Mouse (Mus musculus): Measurements from ENCODE around the gene Fgb.

The Fgb gene

GRCm38 (mm10) chr3:83049680-83050079, at the start of gene Fgb:
Gene Fgb, minus strand, starts transcription at chr3:83049863.
- no peak for DNase-seq

GRCm38 (mm10) chr3:83099139-83099538, 49.5 kb upstream of the Fgb start:
- DNase-seq = no peak

GRCm38 (mm10) chr3:83098546-83099034, 48.9 kb upstream of the Fgb start:
- DNase-seq = no peak

DNA sequence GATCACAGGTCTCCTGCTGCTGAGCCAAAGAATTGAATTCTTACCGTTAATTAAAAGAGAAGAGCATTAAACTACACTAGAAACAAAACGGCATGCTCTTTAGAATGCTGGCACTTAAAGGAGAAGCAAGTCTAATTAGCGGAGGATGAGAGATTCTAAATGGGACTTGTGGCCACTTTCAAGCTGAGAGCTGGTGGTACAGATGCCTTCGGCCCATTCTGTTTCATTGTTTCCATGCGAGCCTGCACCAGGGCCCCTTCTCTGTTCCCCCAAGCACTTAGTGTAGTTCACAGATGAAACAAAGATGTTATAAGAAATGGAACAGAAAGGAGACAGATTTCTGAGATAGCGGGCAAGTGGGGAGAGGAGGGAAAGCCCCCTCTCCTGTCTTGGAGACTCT, 47.9 kb upstream of the Fgb start:
- DNase-seq = no peak

- peak; percentile 73 for DNase-seq
Observed at GRCm38 (mm10) chr3:83080567-83081055, 30.9 kb upstream of the Fgb start.

DNA sequence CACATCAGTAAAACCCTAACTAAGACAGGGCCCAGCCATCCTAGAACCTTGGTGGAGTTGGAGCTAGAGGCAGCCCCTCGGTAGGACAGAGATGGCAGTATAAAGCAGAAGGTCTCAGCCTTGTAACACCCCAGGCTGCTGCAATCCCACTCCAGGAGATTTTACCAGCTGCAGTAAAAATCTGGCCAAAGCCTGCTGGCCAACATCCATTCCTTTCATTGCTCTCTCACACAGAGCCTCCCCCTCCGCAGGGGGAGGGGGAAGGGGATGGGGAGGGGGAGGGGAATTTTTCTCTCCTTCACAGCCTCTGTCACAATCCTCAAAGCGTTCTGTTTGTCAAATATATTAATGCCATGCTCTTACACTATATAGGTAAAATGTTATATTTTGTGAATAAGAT, 26.9 kb upstream of the Fgb start:
- DNase-seq = no peak

- DNase-seq = no peak
Observed at GRCm38 (mm10) chr3:83070231-83070630, 20.6 kb upstream of the Fgb start.

DNA sequence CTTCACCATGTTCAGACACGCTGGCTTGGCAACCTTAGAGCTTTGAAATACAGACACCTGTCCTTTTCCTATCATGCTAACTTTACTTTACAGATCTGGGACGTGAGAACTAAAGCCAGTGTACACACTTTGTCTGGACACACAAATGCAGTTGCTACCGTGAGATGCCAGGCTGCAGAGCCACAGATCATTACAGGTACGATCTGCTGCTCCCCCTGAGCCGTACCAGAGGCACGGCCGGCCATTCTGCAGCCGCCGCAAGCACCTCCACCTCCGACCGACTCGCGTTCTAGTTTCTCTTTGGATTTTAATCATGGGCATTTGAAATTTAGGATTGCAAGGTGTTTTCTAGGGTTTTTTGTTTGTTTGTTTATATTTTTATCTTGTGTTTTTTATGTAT, 19.2 kb upstream of the Fgb start:
- DNase-seq = no peak

DNA sequence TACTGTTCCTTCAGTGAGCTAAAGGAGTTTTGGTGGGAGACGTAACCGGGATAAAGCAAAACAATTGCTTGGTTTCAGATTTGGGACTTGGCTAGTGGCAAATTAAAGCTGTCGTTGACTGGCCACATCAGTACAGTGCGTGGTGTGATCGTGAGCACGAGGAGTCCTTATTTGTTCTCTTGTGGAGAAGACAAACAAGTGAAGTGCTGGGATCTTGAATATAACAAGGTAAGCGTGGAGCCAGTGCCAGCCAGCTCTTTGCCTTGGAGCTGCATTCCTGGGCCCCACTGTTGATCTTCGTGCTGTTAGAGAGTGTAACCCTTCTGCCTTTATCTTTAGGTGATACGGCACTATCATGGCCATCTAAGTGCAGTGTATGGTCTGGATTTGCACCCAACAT, 18.3 kb upstream of the Fgb start:
- no peak for DNase-seq

GRCm38 (mm10) chr3:83057046-83057445, 7.4 kb upstream of the Fgb start:
- DNase-seq = no peak

DNA sequence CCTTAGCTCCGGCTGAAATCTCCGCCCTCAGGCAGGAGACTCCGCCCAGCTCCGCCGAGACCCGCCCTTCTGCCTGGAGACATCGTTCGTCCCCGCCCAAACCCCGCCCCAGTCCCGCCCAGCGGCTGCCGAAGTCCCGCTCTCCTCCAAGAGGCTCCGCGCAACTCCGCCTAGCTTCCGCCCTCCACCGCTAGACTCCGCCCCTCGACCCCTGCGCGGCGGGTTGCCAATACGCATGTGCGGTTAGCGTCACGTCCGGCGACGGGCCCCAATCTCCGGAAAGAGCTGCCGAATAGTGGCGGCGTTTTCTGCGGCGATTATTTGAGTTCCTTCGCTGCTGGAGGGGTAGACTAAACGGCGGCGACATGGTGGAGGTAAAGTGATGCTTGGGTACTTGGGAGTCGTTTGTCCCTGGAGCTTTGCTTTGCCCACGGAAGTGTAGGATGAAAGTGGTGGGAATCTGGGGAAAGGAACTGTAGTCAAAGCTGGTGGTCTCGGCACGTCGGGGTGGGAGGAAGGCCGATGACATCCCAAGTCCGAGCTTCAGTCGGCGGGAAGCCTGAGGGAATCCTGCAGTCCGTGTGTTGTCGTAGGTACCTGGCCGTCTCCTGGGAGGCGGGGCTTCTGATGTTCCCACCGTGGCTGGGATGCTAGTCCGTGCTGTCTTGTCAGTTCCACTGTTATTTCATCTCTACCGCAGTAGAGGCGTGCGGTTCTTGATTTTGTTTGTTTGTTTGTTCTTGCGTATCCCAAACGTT, 5.8 kb upstream of the Fgb start, which contains the start of gene Plrg1:
TSS of gene Plrg1 (plus strand) at position 242 of the 758 bp plus-strand sequence.
- DNase-seq = peak; percentile 99

GRCm38 (mm10) chr3:83054759-83055158, 5.1 kb upstream of the Fgb start:
- DNase-seq = no peak

DNA sequence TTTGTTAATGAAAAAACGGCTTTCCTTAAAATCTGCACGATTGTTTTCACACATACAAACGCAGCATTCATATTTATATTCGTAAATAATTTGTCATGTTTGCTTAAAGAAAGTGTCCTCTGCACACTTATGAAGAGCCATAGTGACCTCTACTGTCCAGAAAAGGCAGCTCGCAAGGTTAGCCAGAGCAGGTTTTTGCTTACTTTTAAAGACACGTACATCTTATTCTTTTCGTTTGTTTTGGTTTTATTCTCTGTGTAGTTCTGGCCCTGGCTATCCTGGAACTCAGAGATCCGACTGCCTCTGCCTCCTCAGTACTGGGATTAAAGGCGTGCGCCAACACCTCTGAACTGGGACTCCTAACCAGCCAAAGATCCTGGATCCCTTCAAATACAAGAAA, 4.1 kb upstream of the Fgb start:
- DNase-seq = peak; percentile 24

- no peak for DNase-seq
Observed at GRCm38 (mm10) chr3:83053126-83053525, 3.5 kb upstream of the Fgb start.

- no peak for DNase-seq
Observed at GRCm38 (mm10) chr3:83052102-83052501, 2.4 kb upstream of the Fgb start.

DNA sequence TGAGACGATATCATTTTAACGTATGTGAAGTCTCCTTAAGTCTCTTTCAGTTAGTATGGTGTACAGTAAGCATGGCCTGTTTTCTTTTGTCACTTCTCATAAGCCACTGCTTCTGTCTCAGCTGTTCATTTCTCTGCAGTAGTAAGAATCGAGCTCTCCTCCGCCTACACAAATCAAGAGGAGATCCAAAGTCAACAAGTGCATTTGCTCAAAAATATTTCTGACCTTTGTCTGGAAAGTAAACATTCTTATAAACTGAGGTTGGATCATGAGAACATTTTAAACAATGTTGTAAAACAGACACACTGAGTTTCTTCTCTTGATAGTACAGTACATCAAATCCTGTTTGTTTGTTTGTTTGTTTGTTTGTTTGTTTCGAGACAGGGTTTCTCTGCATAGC, 998 bp upstream of the Fgb start:
- DNase-seq = no peak

GRCm38 (mm10) chr3:83046649-83047048, 3.0 kb downstream of the Fgb start:
- no peak for DNase-seq

GRCm38 (mm10) chr3:83042451-83042850, 7.2 kb downstream of the Fgb start:
- DNase-seq = no peak

GRCm38 (mm10) chr3:83039666-83040065, 10.0 kb downstream of the Fgb start:
- no peak for DNase-seq

GRCm38 (mm10) chr3:83038865-83039264, 10.8 kb downstream of the Fgb start:
- DNase-seq = no peak

- DNase-seq = no peak
Observed at GRCm38 (mm10) chr3:83033801-83034200, 15.9 kb downstream of the Fgb start.

GRCm38 (mm10) chr3:83032746-83033308, 16.8 kb downstream of the Fgb start:
- DNase-seq = no peak

DNA sequence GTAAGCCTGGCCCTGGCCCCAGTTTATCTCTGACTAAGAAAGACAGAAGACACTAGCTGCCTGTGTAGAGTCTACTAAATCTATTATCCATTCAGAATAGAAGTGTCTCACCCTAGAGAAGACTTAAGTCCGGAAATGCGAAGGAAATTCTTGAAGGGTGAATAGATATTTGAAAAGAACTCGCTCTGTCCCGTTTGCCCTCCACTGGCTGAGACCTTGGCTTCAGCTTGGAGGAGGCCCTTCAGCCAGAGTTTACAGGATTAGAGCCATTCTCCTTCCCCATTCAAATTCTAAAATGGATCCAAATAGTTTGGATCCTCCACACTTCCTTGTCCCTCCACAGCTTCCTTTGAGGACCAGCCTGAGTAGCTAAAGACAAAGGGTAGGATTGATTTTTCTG, 19.3 kb downstream of the Fgb start:
- no peak for DNase-seq

- DNase-seq = no peak
Observed at GRCm38 (mm10) chr3:83027546-83028251, 22.0 kb downstream of the Fgb start.
